ENCODE assay signal across 8 mouse cellular contexts in genomic region chr12:102640436-102641163, GRCm38 (mm10).
DNase-seq lines count a peak whose midpoint lies in the region; ATAC-seq lines count a peak whose summit lies in the region.

No protein-coding gene starts in this region.

- peak; percentile 33 for DNase-seq in embryo, embryonic 10.5 days (ENCODE audit: low spot score)
- no peak for DNase-seq in embryo, embryonic 10 days (ENCODE audit: low spot score)
- DNase-seq in brain, embryonic 18.5 days (ENCODE audit: low read depth, low spot score): peak; percentile 66
- DNase-seq in left cerebral cortex, adult 9 months (ENCODE audit: low spot score in 2 of 2): peak; percentile 67 to 73
- peak; percentile 56 for DNase-seq in right cerebral cortex, postnatal 4 days
- no peak for DNase-seq in kidney, adult 18-20 months
- DNase-seq in ovary, adult 18-20 months (ENCODE audit: low spot score): no peak

- ATAC-seq in frontal cortex, adult (ENCODE audit: low TSS enrichment): peak; percentile 79

Comparison
In these comparisons a context has a peak if more than half of its experiments do, and no peak if none do; other contexts are left out.
1. DNase-seq: peak in embryo, embryonic 10.5 days (single experiment), brain, embryonic 18.5 days (single experiment), left cerebral cortex, adult 9 months (2 of 2) and right cerebral cortex, postnatal 4 days (single experiment); none in embryo, embryonic 10 days (single experiment), kidney, adult 18-20 months (single experiment) and ovary, adult 18-20 months (single experiment).